Mouse (Mus musculus) cerebellum, postnatal 25 days (tissue): Measurements from ENCODE around the gene Hist1h2bf.
"Not testable (repeated sequence)": the region's sequence is repeated elsewhere in the genome, so short reads cannot be mapped to it uniquely, and the experiment has no call there.

ENCODE experiments used
- DNase-seq, 2 experiments: peaks; one replicate each; pipeline ENCODE4 v3.0.0; 2021; ENCODE audit warnings: mixed read lengths in 2 of 2

Gene Hist1h2bf

GRCm38 (mm10) chr13:23573898-23574524 lies at the start of gene Hist1h2bf, which contains the start of gene Hist1h2ad:
Hist1h2bf (minus strand) TSS chr13:23574196.
Hist1h2ad (plus strand) TSS chr13:23574381.
- peak; percentile 72 to 82 for DNase-seq

GRCm38 (mm10) chr13:23622861-23623450 lies 49.0 kb upstream of the Hist1h2bf start:
- DNase-seq, result peak; percentile 11 to 56

GRCm38 (mm10) chr13:23622175-23622671 lies 48.2 kb upstream of the Hist1h2bf start, which contains the start of gene Hist1h1e:
Hist1h1e (minus strand) TSS chr13:23622558.
- DNase-seq, result peak; percentile 95 to 96

- peak; percentile 53 to 62 for DNase-seq
These were observed 47.7 kb upstream of the Hist1h2bf start for GRCm38 (mm10) chr13:23621532-23622174.

GRCm38 (mm10) chr13:23620733-23621531 lies 46.9 kb upstream of the Hist1h2bf start, which contains the start of gene Hist1h2be:
Hist1h2be (minus strand) TSS chr13:23621124.
- DNase-seq, result peak; percentile 75 to 81

GRCm38 (mm10) chr13:23620056-23620732 lies 46.2 kb upstream of the Hist1h2bf start:
- DNase-seq, result peak in 1 of 2 experiments; percentile 14

GRCm38 (mm10) chr13:23611638-23612037 lies 37.6 kb upstream of the Hist1h2bf start:
- no peak for DNase-seq

GRCm38 (mm10) chr13:23610393-23610792 lies 36.4 kb upstream of the Hist1h2bf start:
- DNase-seq, result no peak

- no peak for DNase-seq
These were observed 35.8 kb upstream of the Hist1h2bf start for GRCm38 (mm10) chr13:23609844-23610243.

- no peak for DNase-seq
These were observed 35.2 kb upstream of the Hist1h2bf start for GRCm38 (mm10) chr13:23609209-23609608.

GRCm38 (mm10) chr13:23605052-23605451 lies 31.1 kb upstream of the Hist1h2bf start:
- no peak for DNase-seq

GRCm38 (mm10) chr13:23604452-23604851 lies 30.5 kb upstream of the Hist1h2bf start:
- DNase-seq, result no peak

GRCm38 (mm10) chr13:23603182-23603699 lies 29.2 kb upstream of the Hist1h2bf start:
- no peak for DNase-seq

GRCm38 (mm10) chr13:23597957-23598356 lies 24.0 kb upstream of the Hist1h2bf start:
- peak; percentile 80 to 88 for DNase-seq

GRCm38 (mm10) chr13:23595622-23596372 lies 21.8 kb upstream of the Hist1h2bf start:
- DNase-seq, result no peak

GRCm38 (mm10) chr13:23595185-23595584 lies 21.2 kb upstream of the Hist1h2bf start:
- DNase-seq, result no peak

- DNase-seq, result no peak
These were observed 19.2 kb upstream of the Hist1h2bf start for GRCm38 (mm10) chr13:23593051-23593770.

GRCm38 (mm10) chr13:23592614-23593013 lies 18.6 kb upstream of the Hist1h2bf start:
- DNase-seq, result peak; percentile 61 to 80

- DNase-seq, result not testable (repeated sequence)
These were observed 17.9 kb upstream of the Hist1h2bf start for GRCm38 (mm10) chr13:23591886-23592285.

GRCm38 (mm10) chr13:23591206-23591605 lies 17.2 kb upstream of the Hist1h2bf start:
- no peak for DNase-seq

GRCm38 (mm10) chr13:23586940-23587225 lies 12.9 kb upstream of the Hist1h2bf start:
- no peak for DNase-seq
